Mouse (Mus musculus): ENCODE measurements at regions not wholly inside any gene's neighbourhood (a gene's known extent, or its start where the extent isn't known, plus 50 kb on each side); places are given as distances from the start of the nearest gene placed in this dataset.

GRCm38 (mm10) chr13:31359353-31359752, 196.6 kb upstream of the Foxq1 start:
- no peak for TF ChIP-seq CTCF (IDR thresholded peaks at IDR 0.05; ENCODE audit: low read depth)
- no peak for TF ChIP-seq EP300 (IDR thresholded peaks at IDR 0.05; ENCODE audit: low read depth)

Measured in liver, postnatal 0 days (tissue).